Comparison of ENCODE assay signal across 14 mouse cellular contexts in genomic region chr6:136238989-136239388, GRCm38 (mm10).
DNase-seq lines count a peak whose midpoint lies in the region; ATAC-seq and TF ChIP-seq lines count a peak whose summit lies in the region.
"Had no signal": no experiment of that assay in that cellular context is flagged by ENCODE, and none has a peak within 500 bp of the region (broad histone marks: within the 10 kb centered on the region; RNA-seq: fewer than 3 reads in every experiment).

No protein-coding gene starts in this region.

- no peak overlapping the region for H3K4me3 ChIP-seq in embryonic facial prominence, embryonic 11.5 days (ENCODE audit: low read depth, low read length)
- no peak overlapping the region for H3K4me3 ChIP-seq in embryonic facial prominence, embryonic 10.5 days
- no peak overlapping the region for H3K4me3 ChIP-seq in kidney, postnatal 0 days (replicated peaks; ENCODE audit: low read depth, low read length)
- H3K4me3 ChIP-seq in forebrain, embryonic 11.5 days (ENCODE audit: low read depth, low read length) = no peak overlapping the region
- H3K4me3 ChIP-seq: embryonic facial prominence, embryonic 12.5 days; hindbrain, embryonic 15.5 days had no signal

- no peak for ATAC-seq in embryonic facial prominence, embryonic 11.5 days (replicated peaks; ENCODE audit: insufficient number of reproducible peaks, low FRiP score, low TSS enrichment, low read depth)
- no peak for ATAC-seq in kidney, postnatal 0 days (replicated peaks; ENCODE audit: low FRiP score, low read depth)
- ATAC-seq in forebrain, embryonic 11.5 days (replicated peaks; ENCODE audit: low FRiP score) = no peak
- ATAC-seq: forebrain, embryonic 14.5 days had no signal

- no peak overlapping the region for H3K4me2 ChIP-seq in embryonic facial prominence, embryonic 11.5 days (ENCODE audit: low read depth, low read length)
- H3K4me2 ChIP-seq in kidney, postnatal 0 days (ENCODE audit: low read length) = no peak overlapping the region
- H3K4me2 ChIP-seq in forebrain, embryonic 11.5 days (ENCODE audit: low read depth, low read length, severe bottlenecking) = no peak overlapping the region
- H3K4me2 ChIP-seq: embryonic facial prominence, embryonic 12.5 days; hindbrain, embryonic 15.5 days had no signal

- H3K9me3 ChIP-seq in embryonic facial prominence, embryonic 11.5 days (replicated peaks; ENCODE audit: control insufficient read depth, low read length) = no peaks in the 10 kb centered on the region
- no peaks in the 10 kb centered on the region for H3K9me3 ChIP-seq in embryonic facial prominence, embryonic 10.5 days
- no peaks in the 10 kb centered on the region for H3K9me3 ChIP-seq in kidney, postnatal 0 days (replicated peaks; ENCODE audit: low read length)
- no peaks in the 10 kb centered on the region for H3K9me3 ChIP-seq in forebrain, embryonic 11.5 days (ENCODE audit: control insufficient read depth, low read length)
- H3K9me3 ChIP-seq: embryonic facial prominence, embryonic 12.5 days; hindbrain, embryonic 15.5 days had no signal

- 41% methylated on average over 5 of the region's 5 CpGs for WGBS in embryonic facial prominence, embryonic 11.5 days
- WGBS in embryonic facial prominence, embryonic 10.5 days = 41% methylated on average over 5 of the region's 5 CpGs
- WGBS in kidney, postnatal 0 days = 41% methylated on average over 5 of the region's 5 CpGs
- WGBS in forebrain, embryonic 11.5 days = 42% methylated on average over 5 of the region's 5 CpGs

- no peaks in the 10 kb centered on the region for H3K27me3 ChIP-seq in embryonic facial prominence, embryonic 11.5 days (ENCODE audit: control insufficient read depth, insufficient read depth, low read length)
- no peaks in the 10 kb centered on the region for H3K27me3 ChIP-seq in embryonic facial prominence, embryonic 10.5 days (replicated peaks; ENCODE audit: low read depth, poor library complexity, severe bottlenecking)
- H3K27me3 ChIP-seq in kidney, postnatal 0 days (ENCODE audit: insufficient read depth, low read length) = no peaks in the 10 kb centered on the region
- H3K27me3 ChIP-seq in forebrain, embryonic 11.5 days (ENCODE audit: control insufficient read depth, insufficient read depth, low read length) = no peaks in the 10 kb centered on the region
- H3K27me3 ChIP-seq: embryonic facial prominence, embryonic 12.5 days; hindbrain, embryonic 15.5 days had no signal

- no peak for TF ChIP-seq CTCF in kidney, postnatal 0 days (IDR thresholded peaks at IDR 0.05; ENCODE audit: low read depth)

- no peak overlapping the region for H3K9ac ChIP-seq in embryonic facial prominence, embryonic 11.5 days (replicated peaks; ENCODE audit: low read length)
- no peak overlapping the region for H3K9ac ChIP-seq in kidney, postnatal 0 days (ENCODE audit: low read depth, low read length)
- H3K9ac ChIP-seq in forebrain, embryonic 11.5 days (ENCODE audit: low read length) = no peak overlapping the region
- H3K9ac ChIP-seq: embryonic facial prominence, embryonic 12.5 days; hindbrain, embryonic 15.5 days; liver, embryonic 14.5 days had no signal

- H3K36me3 ChIP-seq in embryonic facial prominence, embryonic 11.5 days (replicated peaks; ENCODE audit: control insufficient read depth, insufficient read depth, low read depth, low read length) = no peaks in the 10 kb centered on the region
- no peaks in the 10 kb centered on the region for H3K36me3 ChIP-seq in embryonic facial prominence, embryonic 10.5 days (replicated peaks)
- H3K36me3 ChIP-seq in kidney, postnatal 0 days (ENCODE audit: insufficient read depth, low read length) = no peaks in the 10 kb centered on the region
- H3K36me3 ChIP-seq in forebrain, embryonic 11.5 days (ENCODE audit: control insufficient read depth, insufficient read depth, low read length) = no peaks in the 10 kb centered on the region
- H3K36me3 ChIP-seq: embryonic facial prominence, embryonic 12.5 days; hindbrain, embryonic 15.5 days had no signal

- no peak overlapping the region for H3K27ac ChIP-seq in embryonic facial prominence, embryonic 11.5 days (replicated peaks; ENCODE audit: low read depth, low read length)
- no peak overlapping the region for H3K27ac ChIP-seq in embryonic facial prominence, embryonic 10.5 days (replicated peaks)
- no peak overlapping the region for H3K27ac ChIP-seq in kidney, postnatal 0 days
- no peak overlapping the region for H3K27ac ChIP-seq in forebrain, embryonic 11.5 days (ENCODE audit: low read depth, low read length)
- H3K27ac ChIP-seq: embryonic facial prominence, embryonic 12.5 days; hindbrain, embryonic 15.5 days; liver, embryonic 14.5 days had no signal

- DNase-seq in embryonic facial prominence, embryonic 11.5 days (ENCODE audit: low spot score) = peak; percentile 4
- no peak for DNase-seq in embryonic facial prominence, embryonic 10.5 days (ENCODE audit: low spot score)
- peak; percentile 27 for DNase-seq in kidney, postnatal 0 days (ENCODE audit: low spot score)
- no peak for DNase-seq in kidney, postnatal 25 days
- DNase-seq in ovary, postnatal 36 days (ENCODE audit: low spot score) = peak; percentile 8
- DNase-seq in ovary, postnatal 10 days (ENCODE audit: low spot score) = no peak
- peak; percentile 21 for DNase-seq in retina, postnatal 1 day
- no peak for DNase-seq in forebrain, embryonic 11.5 days (ENCODE audit: low spot score)
- DNase-seq: gastrocnemius, postnatal 36 days; kidney, adult 8-10 months had no signal

- no peaks in the 10 kb centered on the region for H3K4me1 ChIP-seq in embryonic facial prominence, embryonic 11.5 days (ENCODE audit: control insufficient read depth, insufficient read depth, low read length)
- peaks cover 16% of the 10 kb centered on the region for H3K4me1 ChIP-seq in embryonic facial prominence, embryonic 10.5 days
- H3K4me1 ChIP-seq in kidney, postnatal 0 days (replicated peaks; ENCODE audit: insufficient read depth, low read length) = no peaks in the 10 kb centered on the region
- H3K4me1 ChIP-seq in forebrain, embryonic 11.5 days (replicated peaks; ENCODE audit: control insufficient read depth, insufficient read depth, low read length) = no peaks in the 10 kb centered on the region
- H3K4me1 ChIP-seq: embryonic facial prominence, embryonic 12.5 days had no signal

Comparison
In these comparisons a context has a peak if more than half of its experiments do, and no peak if none do; other contexts are left out.
1. DNase-seq: peak in embryonic facial prominence, embryonic 11.5 days (single experiment), kidney, postnatal 0 days (single experiment), ovary, postnatal 36 days (single experiment) and retina, postnatal 1 day (single experiment); none in embryonic facial prominence, embryonic 10.5 days (single experiment), kidney, postnatal 25 days (0 of 2), ovary, postnatal 10 days (single experiment) and forebrain, embryonic 11.5 days (single experiment).